Mouse (Mus musculus) hindbrain, embryonic 11.5 days (tissue): Measurements from ENCODE around the gene Bptf. TPM values are rescaled to one million over a fixed set of nuclear protein-coding genes. Genes with fewer than 3 reads are reported as not detected.

Experiments
- ATAC-seq: fragments of 200-750 bp; cut with Nextera tagmentation; 2 replicates; pipeline ENCODE4 v1.8.0; 2017; ENCODE audit warnings: mild to moderate bottlenecking, moderate TSS enrichment, moderate library complexity; ENCODE audit not compliant: low FRiP score
- DNase-seq: peaks from one replicate; pipeline ENCODE4 v3.0.0-alpha.2; 2015; ENCODE audit warnings: low spot score
- H3K27ac ChIP-seq: fragments of 300-500 bp; sonication (generic); 2 replicates; pipeline ENCODE4 v1.5.1; 2014; ENCODE audit warnings: mild to moderate bottlenecking, low read depth, low read length
- H3K27me3 ChIP-seq: fragments of 300-500 bp; sonication (generic); 2 replicates; pipeline ENCODE4 v1.6.1; 2014; ENCODE audit warnings: mild to moderate bottlenecking, low read length, moderate library complexity, mixed read lengths; ENCODE audit not compliant: control insufficient read depth, insufficient read depth
- H3K36me3 ChIP-seq: fragments of 300-500 bp; sonication (generic); 2 replicates; pipeline ENCODE4 v1.6.1; 2014; ENCODE audit warnings: mild to moderate bottlenecking, low read length, moderate library complexity, mixed read lengths; ENCODE audit not compliant: control insufficient read depth, insufficient read depth
- H3K4me1 ChIP-seq: fragments of 300-500 bp; sonication (generic); replicated peaks from 2 replicates; pipeline ENCODE4 v1.6.1; 2014; ENCODE audit warnings: low read length, mixed read lengths; ENCODE audit not compliant: control insufficient read depth, insufficient read depth
- H3K4me2 ChIP-seq: fragments of 300-500 bp; sonication (generic); replicated peaks from 2 replicates; pipeline ENCODE4 v1.6.1; 2014; ENCODE audit warnings: mild to moderate bottlenecking, low read depth, low read length
- H3K4me3 ChIP-seq: fragments of 300-500 bp; sonication (generic); 2 replicates; pipeline ENCODE4 v1.5.1; 2014; ENCODE audit warnings: low read depth, low read length
- H3K9ac ChIP-seq: fragments of 300-500 bp; sonication (generic); 2 replicates; pipeline ENCODE4 v1.6.1; 2014; ENCODE audit warnings: low read depth, low read length
- H3K9me3 ChIP-seq: fragments of 300-500 bp; sonication (generic); 2 replicates; pipeline ENCODE4 v1.6.1; 2016; ENCODE audit warnings: low read length; ENCODE audit not compliant: control insufficient read depth
- WGBS: fragments of 180-500 bp; shearing (Covaris S2); extraction: QIAGEN DNeasy Blood & Tissue Kit; methylation state at CpG from one replicate; pipeline ENCODE4 v1.1.7; 2014; 5-methylcytosine and 5-hydroxymethylcytosine counted together
- polyA plus RNA-seq: library from polyadenylated mRNA; unstranded; fragments of >200 nt; fragmentation: Nextera tagmentation; extraction: Ambion mirVana; gene quantifications from 2 replicates; pipeline ENCODE4 v1.2.1, GENCODE M21; 2014

Gene Bptf
- polyA plus RNA-seq, 1 experiment from 2014 or later = 55.1 TPM

DNA sequence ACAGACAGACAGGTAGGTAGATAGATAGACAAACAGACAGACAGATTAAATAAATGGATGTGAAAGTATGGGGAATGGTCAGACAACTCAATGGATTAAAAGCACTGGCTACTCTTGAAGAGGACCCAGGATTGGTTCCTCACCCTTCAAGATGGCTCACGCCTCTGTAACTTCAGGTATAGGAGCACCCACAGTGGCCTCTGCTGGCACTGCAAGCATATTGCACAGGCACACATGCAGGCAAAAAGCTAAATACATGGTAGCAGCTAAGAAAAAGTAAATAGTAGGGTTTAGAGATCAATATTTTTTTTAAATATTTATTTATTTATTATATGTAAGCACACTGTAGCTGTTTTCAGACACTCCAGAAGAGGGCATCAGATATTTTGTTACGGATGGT, 23.0 kb downstream of the Bptf start:
- Histone ChIP-seq H3K27me3 (no peaks in the 10 kb centered on the region), H3K27ac (no peak overlapping the region), H3K4me1 (no peaks in the 10 kb centered on the region), H3K9me3 (no peaks in the 10 kb centered on the region), H3K36me3 (peaks cover 2% of the 10 kb centered on the region; the same call in 1 of the 2 replicates), H3K4me2 (no peak overlapping the region), H3K9ac (no peak overlapping the region), H3K4me3 (no peak overlapping the region)
- DNase-seq (no peak), ATAC-seq (no peak)
- 94% methylated on average over 2 of the region's 2 CpGs for WGBS

DNA sequence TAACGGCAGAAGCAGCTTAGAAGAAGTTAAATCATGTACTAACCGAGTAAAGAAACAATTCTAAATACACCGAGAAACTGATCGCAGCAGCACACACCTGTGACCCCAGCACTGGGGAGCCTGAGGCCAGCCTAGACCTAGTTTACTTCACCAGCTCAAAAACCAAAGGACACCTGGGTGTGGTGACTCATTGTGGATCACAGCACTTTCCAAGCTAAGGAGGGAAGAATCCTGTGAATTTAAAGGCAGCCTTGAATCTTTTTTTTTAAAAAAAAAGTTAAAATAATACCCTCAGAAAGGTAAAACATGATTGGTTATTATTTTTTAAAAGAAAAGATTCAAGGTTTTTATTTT, 24.2 kb downstream of the Bptf start:
- ATAC-seq (no peak), DNase-seq (no peak)
- H3K4me2 ChIP-seq = no peak overlapping the region
- WGBS = 79% methylated on average over 4 of the region's 4 CpGs
- H3K9ac ChIP-seq = no peak overlapping the region
- H3K27ac ChIP-seq = no peak overlapping the region
- no peaks in the 10 kb centered on the region for H3K4me1 ChIP-seq
- no peaks in the 10 kb centered on the region for H3K9me3 ChIP-seq
- H3K36me3 ChIP-seq = peaks cover 2% of the 10 kb centered on the region; the same call in 1 of the 2 replicates
- H3K4me3 ChIP-seq = no peak overlapping the region
- no peaks in the 10 kb centered on the region for H3K27me3 ChIP-seq

DNA sequence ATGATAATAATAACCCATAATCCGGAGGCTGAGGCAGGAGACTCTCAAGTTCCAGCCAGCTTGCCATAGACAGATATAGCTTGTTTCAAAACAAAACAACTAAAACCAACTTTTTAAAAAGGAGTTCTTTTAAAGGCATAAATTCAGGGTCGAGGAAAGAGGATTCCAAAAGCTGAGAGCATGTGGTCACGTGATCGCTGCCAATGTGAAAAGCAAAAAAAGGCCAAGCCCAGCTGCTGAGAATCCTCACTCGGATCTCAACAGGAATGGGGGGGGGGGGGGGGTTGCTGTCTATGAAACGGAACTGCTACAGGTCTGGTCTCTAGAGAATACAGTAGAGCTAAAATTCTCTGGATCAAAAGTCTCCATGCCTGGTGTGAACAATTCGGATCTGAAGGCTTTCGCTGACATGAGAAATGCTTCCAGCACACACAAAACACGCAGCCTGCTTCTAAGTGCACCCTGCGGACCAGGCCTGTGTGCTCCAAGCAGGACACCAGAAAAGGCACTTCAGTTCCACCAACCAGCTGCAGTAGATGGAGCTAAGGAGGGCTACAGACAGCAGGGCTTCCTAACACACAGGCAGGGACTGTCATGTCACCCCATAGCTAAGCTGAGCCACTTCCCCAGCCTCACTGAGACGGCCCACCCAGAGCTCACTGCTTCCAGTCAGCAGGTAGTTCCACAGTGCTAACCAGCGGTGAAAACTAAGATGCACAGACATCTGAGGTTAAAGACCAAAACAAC, 24.8 kb downstream of the Bptf start:
- no peak overlapping the region for H3K4me2 ChIP-seq
- no peaks in the 10 kb centered on the region for H3K27me3 ChIP-seq
- peaks cover 2% of the 10 kb centered on the region; the same call in 1 of the 2 replicates for H3K36me3 ChIP-seq
- 74% methylated on average over 12 of the region's 12 CpGs for WGBS
- no peak for DNase-seq
- H3K4me3 ChIP-seq = no peak overlapping the region
- no peak overlapping the region for H3K27ac ChIP-seq
- no peak for ATAC-seq
- H3K9me3 ChIP-seq = no peaks in the 10 kb centered on the region
- H3K4me1 ChIP-seq = no peaks in the 10 kb centered on the region
- H3K9ac ChIP-seq = no peak overlapping the region

DNA sequence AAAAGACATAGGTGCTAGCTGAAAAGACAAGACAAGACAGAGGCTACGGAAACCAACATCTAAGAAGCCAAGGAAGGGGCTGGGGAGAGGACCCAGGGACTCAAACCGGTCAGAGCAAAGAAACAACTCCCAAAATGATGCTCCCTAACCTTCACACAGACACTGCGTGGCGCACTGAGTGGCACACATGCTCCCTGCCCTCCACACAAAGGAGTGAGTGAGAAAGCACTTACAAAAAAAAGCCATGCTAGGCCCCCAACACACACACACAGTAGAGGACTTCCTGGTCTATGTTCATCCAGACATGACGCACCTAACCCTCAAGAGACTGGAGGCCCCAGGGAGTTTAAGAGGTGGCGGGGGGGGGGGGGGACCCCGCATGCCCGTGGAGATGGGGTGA, 25.5 kb downstream of the Bptf start:
- Histone ChIP-seq H3K4me1 (no peaks in the 10 kb centered on the region), H3K27ac (no peak overlapping the region), H3K4me3 (no peak overlapping the region), H3K9ac (no peak overlapping the region), H3K9me3 (no peaks in the 10 kb centered on the region), H3K4me2 (no peak overlapping the region), H3K27me3 (no peaks in the 10 kb centered on the region), H3K36me3 (peaks cover 2% of the 10 kb centered on the region; the same call in 1 of the 2 replicates)
- WGBS = 91% methylated on average over 8 of the region's 8 CpGs
- no peak for ATAC-seq
- DNase-seq = no peak

DNA sequence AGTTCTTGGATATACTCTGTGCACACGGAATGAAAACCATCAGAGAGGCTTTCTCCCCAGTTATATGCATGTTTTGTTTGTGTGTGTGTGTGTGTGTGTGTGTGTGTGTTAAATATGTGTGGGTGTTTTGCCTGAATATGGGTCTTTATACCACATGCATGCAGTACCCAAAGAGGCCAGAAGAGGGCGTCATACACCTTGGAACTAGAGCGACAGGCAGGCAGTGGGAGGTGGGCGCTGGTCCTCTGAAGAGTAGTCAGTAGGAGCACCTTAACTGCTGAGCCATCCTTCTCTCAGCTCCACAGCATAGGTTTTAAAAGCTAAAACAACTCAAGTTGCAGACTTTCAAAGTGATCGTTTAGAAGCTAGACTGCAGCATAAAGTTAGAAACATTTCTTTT, 26.7 kb downstream of the Bptf start:
- peak; percentile 79 for DNase-seq

DNA sequence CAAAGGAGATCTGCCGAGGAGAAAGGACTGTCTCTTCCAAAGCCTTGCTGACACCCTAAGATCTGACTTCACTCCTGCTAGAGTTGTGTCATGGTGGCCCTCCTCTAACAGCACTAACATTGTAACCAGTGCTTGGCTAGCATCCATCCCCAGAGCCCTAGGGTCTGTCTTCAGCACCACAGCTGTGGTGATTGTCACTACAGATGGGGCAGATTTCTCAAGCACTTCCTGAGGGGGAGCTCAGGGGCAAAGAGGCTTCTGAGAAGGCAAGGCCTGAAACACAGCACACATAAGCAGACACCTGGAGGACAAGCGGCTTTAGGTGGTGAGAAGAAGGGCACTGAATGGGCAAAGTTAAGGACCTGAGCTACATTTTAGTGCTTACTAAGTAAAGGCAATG, 28.2 kb downstream of the Bptf start:
- DNase-seq = no peak
- no peak overlapping the region for H3K27ac ChIP-seq

More for the DNA sequence above, 26.7 kb downstream of the Bptf start:
- no peak for ATAC-seq
- no peaks in the 10 kb centered on the region for H3K36me3 ChIP-seq
- no peaks in the 10 kb centered on the region for H3K27me3 ChIP-seq
- no peak overlapping the region for H3K9ac ChIP-seq
- H3K4me2 ChIP-seq = no peak overlapping the region
- H3K4me3 ChIP-seq = no peak overlapping the region
- no peak overlapping the region for H3K27ac ChIP-seq
- H3K9me3 ChIP-seq = no peaks in the 10 kb centered on the region
- WGBS = 57% methylated on average over 5 of the region's 5 CpGs
- no peaks in the 10 kb centered on the region for H3K4me1 ChIP-seq

DNA sequence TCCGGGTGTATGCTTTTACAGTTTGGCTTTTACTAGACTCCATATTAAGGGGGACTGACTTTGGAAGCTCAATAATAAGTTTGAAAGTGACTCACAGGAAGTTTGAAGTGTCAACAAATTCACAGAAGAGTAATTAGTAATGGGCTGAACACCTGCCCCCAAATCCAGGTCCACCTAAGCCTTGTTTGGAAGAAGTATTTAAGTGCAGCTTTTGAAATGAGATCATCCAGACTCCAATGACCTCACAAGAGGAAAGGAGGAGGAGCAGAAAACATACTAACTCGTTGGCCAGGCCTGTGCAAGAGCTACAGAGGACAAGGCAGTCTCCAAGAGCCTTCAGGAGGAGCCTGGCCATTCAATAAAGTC, 28.7 kb downstream of the Bptf start:
- no peaks in the 10 kb centered on the region for H3K9me3 ChIP-seq
- H3K9ac ChIP-seq = no peak overlapping the region
- H3K4me1 ChIP-seq = no peaks in the 10 kb centered on the region
- H3K4me3 ChIP-seq = no peak overlapping the region
- H3K27me3 ChIP-seq = no peaks in the 10 kb centered on the region
- no peak overlapping the region for H3K4me2 ChIP-seq
- DNase-seq (no peak), ATAC-seq (no peak)
- H3K27ac ChIP-seq = no peak overlapping the region; the same call in 1 of the 2 replicates
- H3K36me3 ChIP-seq = peaks cover 4% of the 10 kb centered on the region; the same call in 1 of the 2 replicates
- WGBS = 76% methylated on average over 2 of the region's 2 CpGs

More for the DNA sequence above, 28.2 kb downstream of the Bptf start:
- no peak for ATAC-seq
- 89% methylated on average over 2 of the region's 2 CpGs for WGBS
- Histone ChIP-seq H3K4me2 (no peak overlapping the region), H3K9ac (no peak overlapping the region), H3K4me3 (no peak overlapping the region), H3K36me3 (peaks cover 4% of the 10 kb centered on the region; the same call in 1 of the 2 replicates), H3K27me3 (no peaks in the 10 kb centered on the region), H3K9me3 (no peaks in the 10 kb centered on the region), H3K4me1 (no peaks in the 10 kb centered on the region)

DNA sequence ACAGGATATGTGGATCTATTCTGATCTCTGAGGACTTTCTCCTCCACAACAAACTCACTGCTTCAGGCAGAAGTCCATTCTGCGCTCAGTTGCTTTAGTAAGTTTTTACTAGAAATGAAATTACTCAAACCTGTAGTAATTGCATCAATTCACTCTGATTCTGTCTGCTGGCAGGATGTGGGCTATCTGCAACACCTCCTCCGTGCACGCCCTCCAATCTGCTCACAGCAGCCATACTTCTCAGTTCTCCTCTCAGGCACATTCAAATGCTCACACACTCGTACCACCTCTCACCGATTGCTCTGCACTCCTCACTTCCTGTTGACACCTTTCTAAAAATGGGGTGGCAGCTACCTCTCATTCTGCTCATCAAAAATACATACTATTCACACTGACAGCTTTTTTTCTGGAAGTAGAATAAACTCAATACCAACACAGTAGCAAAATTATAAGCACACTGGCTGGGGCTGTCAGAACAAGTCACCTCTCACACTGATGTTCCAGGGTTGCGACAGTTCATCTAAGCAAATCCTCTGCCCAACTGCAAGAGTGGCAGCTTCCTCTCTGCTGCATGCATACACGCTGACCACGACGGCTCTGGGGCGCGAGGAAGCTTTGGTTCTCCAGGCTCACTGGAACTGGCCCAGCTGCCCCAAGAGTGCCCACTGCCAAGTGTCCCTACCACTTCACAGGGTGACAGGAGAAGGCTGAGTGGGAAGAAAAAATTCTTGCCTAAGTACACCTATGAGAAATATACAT, 29.3 kb downstream of the Bptf start:
- Histone ChIP-seq H3K4me2 (no peak overlapping the region), H3K4me3 (no peak overlapping the region), H3K4me1 (no peaks in the 10 kb centered on the region), H3K9ac (no peak overlapping the region), H3K9me3 (no peaks in the 10 kb centered on the region), H3K36me3 (peaks cover 4% of the 10 kb centered on the region; the same call in 1 of the 2 replicates), H3K27ac (no peak overlapping the region), H3K27me3 (no peaks in the 10 kb centered on the region)
- 90% methylated on average over 11 of the region's 11 CpGs for WGBS
- ATAC-seq (no peak), DNase-seq (no peak)

DNA sequence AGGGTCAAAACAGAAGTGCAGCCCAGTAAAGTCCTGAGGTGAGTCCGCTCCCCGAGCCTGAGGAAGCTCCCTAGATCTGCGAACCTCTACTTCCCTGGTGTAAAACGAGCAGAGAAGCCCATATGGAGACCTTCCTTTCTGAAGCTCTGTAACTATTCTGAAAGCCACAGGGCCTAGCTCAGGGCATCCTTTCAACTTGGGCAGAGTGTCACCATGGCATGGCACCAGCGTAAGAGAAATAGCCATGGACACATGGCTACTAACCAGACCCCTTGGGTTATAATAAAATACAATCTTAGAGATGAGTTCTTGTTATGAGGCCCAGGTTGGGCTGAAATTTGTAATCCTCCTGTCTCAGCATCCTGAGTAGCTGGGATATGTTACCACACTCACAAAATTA, 35.0 kb downstream of the Bptf start:
- ATAC-seq (no peak), DNase-seq (no peak)
- H3K4me3 ChIP-seq = no peak overlapping the region
- H3K9me3 ChIP-seq = no peaks in the 10 kb centered on the region
- H3K27ac ChIP-seq = no peak overlapping the region
- no peaks in the 10 kb centered on the region for H3K27me3 ChIP-seq
- no peak overlapping the region for H3K9ac ChIP-seq
- peaks cover 4% of the 10 kb centered on the region; the same call in 1 of the 2 replicates for H3K36me3 ChIP-seq
- H3K4me1 ChIP-seq = no peaks in the 10 kb centered on the region
- H3K4me2 ChIP-seq = no peak overlapping the region
- 96% methylated on average over 5 of the region's 5 CpGs for WGBS
